Mouse (Mus musculus) CH12.LX (cell line): Measurements from ENCODE around the gene Hip1r.

Source experiments
- CTCF ChIP-seq, 2 experiments: IDR thresholded peaks in 1 of 2; conservative IDR thresholded peaks in 1 of 2; 2 replicates each; pipeline ENCODE4 v1.5.1; 2011 to 2012; ENCODE audit warnings: low read depth in 2 of 2, low read length in 2 of 2, improper control_type of control experiment in 1 of 2, inconsistent platforms in 1 of 2, mild to moderate bottlenecking in 1 of 2, moderate library complexity in 1 of 2
- ELF1 ChIP-seq: IDR thresholded peaks from 2 replicates; pipeline ENCODE4 v1.6.1; 2014; ENCODE audit warnings: low read depth, mild to moderate bottlenecking, inconsistent platforms, low read length, improper control_type of control experiment
- EP300 ChIP-seq: IDR thresholded peaks from 2 replicates; pipeline ENCODE4 v1.6.1; 2011; ENCODE audit warnings: low read length, improper control_type of control experiment
- JUND ChIP-seq: conservative IDR thresholded peaks from 2 replicates; pipeline ENCODE4 v1.6.1; 2011; ENCODE audit warnings: low read depth, low read length, improper control_type of control experiment
- POLR2A ChIP-seq: IDR thresholded peaks from 2 replicates; pipeline ENCODE4 v1.6.1; 2011; ENCODE audit warnings: low read depth, mild to moderate bottlenecking, improper control_type of control experiment, low read length
- SIN3A ChIP-seq: IDR thresholded peaks from 2 replicates; pipeline ENCODE4 v1.6.1; 2012; ENCODE audit warnings: low read length, improper control_type of control experiment, inconsistent platforms
- USF1 ChIP-seq: IDR thresholded peaks from 2 replicates; pipeline ENCODE4 v1.6.1; 2014; ENCODE audit warnings: low read depth, mild to moderate bottlenecking, inconsistent platforms, low read length, improper control_type of control experiment
- ZC3H11A ChIP-seq: IDR thresholded peaks from 2 replicates; pipeline ENCODE4 v1.6.1; 2012; ENCODE audit warnings: low read depth, mild to moderate bottlenecking, inconsistent platforms, low read length, improper control_type of control experiment

DNA sequence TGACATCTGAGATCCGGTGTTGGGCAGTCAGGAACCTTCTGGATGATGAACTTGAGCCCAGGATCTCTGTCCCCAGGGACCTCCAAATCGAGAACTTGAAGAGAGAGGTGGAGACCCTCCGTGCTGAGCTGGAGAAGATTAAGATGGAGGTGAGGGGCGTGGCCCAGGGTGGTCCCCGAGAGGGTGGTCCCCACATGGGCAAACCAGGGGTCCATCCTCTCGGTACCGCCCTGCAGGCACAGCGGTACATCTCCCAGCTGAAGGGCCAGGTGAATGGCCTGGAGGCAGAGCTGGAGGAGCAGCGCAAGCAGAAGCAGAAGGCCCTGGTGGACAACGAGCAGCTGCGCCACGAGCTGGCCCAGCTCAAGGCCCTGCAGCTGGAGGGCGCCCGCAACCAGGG lies 23.3 kb downstream of the Hip1r start:
- TF ChIP-seq JUND = no peak
- no peak for TF ChIP-seq CTCF (conservative IDR thresholded peaks at IDR 0.05 in 1 of 2, IDR thresholded peaks at IDR 0.05 in 1 of 2; ENCODE audit: low read depth in 2 of 2, low read length in 2 of 2)
- no peak for TF ChIP-seq POLR2A
- TF ChIP-seq ZC3H11A = no peak
- no peak for TF ChIP-seq SIN3A
- no peak for TF ChIP-seq USF1
- TF ChIP-seq EP300 = no peak
- no peak for TF ChIP-seq ELF1
